Mouse (Mus musculus) ovary, postnatal 14 days (tissue): ENCODE results near the gene Zfp273.
"Not testable (repeated sequence)": the region's sequence is repeated elsewhere in the genome, so short reads cannot be mapped to it uniquely, and the experiment has no call there.

Experiments used
- DNase-seq: peaks from one replicate; pipeline ENCODE4 v3.0.0; 2022; ENCODE audit warnings: low spot score

Zfp273 gene

GRCm38 (mm10) chr13:67813710-67814660 is at the start of gene Zfp273:
Gene Zfp273, plus strand, starts transcription at chr13:67813740.
- DNase-seq: peak; percentile 61

- peak; percentile 48 for DNase-seq
Observed at GRCm38 (mm10) chr13:67779265-67780221, 34.0 kb upstream of the Zfp273 start, which contains the start of gene Zfp493. Gene Zfp493, plus strand, starts transcription at chr13:67779693.

DNA sequence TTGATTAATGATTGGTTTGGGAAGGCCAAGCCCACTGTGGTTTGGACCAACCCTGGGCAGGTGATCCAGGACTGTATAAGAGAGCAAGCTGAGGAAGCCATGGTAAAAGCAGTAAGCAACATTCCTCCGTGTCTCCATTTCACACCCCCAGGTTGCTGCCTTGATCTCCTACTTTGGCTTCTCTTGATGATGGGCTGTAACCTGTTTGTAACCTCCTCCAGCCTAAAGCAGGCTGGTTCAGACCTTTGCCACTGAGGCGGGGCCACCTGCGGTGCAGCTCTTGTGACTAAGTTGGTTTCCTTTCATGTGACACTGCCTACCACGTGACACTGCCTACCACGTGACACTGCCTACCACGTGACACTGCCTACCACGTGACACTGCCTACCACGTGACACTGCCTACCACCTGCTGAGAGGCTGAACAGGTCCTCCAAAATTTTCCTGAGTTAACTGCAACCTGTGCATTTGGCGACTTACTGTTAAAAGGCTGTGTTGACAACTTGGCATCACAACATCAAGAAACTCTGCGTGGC is 21.6 kb upstream of the Zfp273 start:
- DNase-seq: no peak

- no peak for DNase-seq
Observed at GRCm38 (mm10) chr13:67798618-67799017, 14.9 kb upstream of the Zfp273 start.

DNA sequence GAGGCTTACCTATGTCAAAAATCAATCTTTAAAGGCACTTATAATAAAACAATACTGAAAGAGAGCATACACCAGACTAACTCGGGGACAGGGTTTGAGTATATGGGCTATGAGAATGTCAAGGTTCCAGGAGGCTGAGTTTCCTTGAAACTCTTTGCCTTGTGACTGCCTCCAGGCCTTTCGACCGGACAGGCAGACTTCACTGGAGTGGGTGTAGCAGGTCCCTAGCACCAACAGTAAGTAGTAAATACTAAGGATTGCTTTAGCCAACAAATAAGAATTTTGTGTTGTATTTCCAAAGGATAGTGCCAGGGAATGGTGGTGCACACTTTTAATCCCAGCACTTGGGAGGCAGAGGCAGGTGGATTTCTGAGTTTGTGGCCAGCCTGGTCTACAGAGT is 14.4 kb upstream of the Zfp273 start:
- DNase-seq: not testable (repeated sequence)

DNA sequence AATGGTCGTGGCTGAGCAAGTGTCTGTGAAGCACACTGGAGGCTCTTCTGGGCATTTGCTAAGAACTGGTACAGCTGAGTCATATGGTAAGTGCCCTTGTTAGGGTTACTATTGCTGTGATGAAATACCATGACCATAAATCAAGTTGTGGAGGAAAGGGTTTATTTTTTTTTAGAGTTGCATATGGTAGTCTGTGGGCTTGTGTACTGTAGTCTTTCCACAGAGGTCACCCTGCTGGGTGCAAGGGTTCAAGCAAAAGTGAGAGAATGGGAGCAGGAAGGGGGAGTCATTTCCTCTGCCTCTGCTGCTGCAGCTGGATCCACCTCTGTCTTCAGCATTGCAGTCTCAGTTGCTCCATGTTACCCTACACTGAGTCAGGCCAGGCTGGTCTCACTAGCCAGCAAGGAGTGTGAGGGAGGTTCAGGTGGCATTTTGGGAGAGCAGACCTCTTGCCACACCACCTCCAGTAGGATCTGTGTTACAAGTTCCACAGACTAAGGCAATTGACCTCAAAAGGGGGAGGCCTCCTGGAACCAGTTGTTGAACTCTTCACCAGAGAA is 1.8 kb upstream of the Zfp273 start:
- no peak for DNase-seq

DNA sequence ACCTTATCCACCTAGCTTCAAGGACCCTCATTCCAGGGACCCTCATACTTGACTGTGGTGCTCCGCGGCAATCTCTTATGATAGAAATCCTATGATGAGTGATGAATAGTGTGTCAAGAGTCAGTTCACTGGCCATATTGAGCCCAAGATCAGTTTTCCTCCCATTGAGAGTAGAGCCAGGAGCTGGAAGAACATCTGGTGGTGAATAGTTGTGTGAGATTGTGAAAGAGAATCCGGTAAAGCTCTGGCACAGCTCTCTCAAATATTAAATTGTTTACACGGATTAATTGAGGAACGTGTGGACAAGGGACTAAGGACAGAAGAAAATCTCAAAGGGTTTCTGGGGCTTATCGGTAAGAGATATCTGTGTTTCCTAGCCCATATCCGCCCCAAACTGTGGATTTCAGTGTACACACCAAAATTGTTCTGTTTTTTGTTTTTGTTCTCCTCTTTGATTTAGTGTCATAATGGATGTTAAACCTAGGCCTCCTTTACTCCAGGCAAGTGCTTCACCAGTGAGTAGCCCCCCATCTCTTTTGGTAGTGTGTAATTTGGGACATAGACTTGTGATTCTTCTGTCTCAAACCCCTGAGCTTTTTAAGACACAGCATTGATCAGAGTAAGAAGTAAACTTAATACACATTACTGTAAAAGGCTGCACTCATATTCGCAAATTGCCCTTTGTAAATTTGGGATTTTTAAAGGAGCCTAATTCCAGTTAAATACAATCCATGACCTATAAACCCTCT is 405 bp upstream of the Zfp273 start:
- DNase-seq: no peak

DNA sequence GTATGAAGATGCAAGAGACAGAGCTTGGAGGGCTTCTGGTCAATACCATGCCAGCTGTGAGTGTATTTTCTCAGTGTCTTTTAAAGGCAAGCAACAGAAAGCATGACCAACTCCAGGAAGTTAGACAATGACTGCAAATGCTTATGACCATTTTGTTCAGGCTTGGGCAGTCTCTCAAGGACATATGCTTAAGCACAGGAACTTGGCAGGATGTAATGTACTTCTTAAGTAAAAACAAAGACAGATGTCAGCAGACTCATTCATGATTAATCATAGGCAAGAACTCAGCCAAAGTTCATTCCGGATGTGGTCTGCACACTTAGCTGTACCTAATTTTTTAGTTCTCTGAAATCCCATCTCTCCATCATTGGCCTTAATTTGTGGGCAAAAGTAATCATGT is 5.1 kb downstream of the Zfp273 start:
- DNase-seq: no peak

GRCm38 (mm10) chr13:67830911-67831336 is 17.4 kb downstream of the Zfp273 start, which contains the start of gene Gm10037:
Gene Gm10037, plus strand, starts transcription at chr13:67831106.
- DNase-seq: peak; percentile 39

- not testable (repeated sequence) for DNase-seq
Observed at GRCm38 (mm10) chr13:67833137-67833536, 19.6 kb downstream of the Zfp273 start.

DNA sequence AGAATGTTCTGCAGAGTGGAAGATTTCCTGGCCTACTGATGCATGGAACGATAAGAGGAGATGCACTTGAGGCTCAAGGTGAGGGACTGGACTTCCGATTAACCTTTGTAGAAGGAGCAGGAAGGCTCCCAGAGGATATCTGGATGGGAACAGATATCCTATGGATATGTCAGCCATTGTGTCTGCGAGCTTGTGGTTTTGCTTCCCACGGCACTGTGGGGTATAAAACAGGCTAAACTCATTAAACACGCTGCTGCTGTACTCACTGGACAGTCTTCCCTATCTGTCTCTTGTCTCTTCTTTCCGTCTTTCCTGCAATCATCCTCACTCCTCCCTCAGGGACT is 30.2 kb downstream of the Zfp273 start:
- no peak for DNase-seq

DNA sequence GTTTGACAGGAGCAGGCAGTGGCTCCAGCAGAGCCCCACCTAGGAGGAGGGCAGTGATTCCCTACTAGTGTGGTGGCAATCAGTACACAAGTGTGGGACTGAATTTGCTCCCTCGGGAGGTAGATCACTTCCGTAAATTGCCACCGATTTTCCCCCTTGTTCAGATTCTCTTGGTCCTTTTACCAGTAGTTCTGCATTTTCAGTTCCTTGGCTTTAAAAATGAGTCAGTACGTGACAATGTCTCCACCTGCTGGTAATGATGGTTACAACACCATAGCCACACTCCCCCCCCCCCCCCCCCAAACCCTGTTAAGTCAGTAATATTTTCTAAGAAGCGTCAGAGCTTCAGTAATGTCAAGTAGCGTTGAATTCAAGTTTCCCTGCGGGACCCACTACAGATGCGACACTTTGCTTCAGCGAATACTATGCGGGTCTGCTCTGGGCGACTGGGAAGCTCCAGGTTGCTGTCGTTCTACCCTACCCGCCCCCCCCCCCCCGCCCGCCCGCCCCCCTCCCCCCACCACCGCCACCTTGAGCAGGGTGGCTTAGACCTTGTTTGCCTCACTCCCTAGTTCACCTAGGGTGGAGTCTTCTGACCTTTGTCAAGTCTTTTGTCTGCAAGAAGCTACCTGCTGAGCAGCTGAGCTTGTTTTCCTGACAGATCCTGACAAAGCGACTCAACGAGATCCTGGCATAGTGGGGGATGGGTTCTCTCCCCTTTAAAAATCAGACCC is 30.7 kb downstream of the Zfp273 start:
- peak; percentile 51 for DNase-seq

GRCm38 (mm10) chr13:67844853-67845194 is 31.3 kb downstream of the Zfp273 start:
- DNase-seq: no peak

DNA sequence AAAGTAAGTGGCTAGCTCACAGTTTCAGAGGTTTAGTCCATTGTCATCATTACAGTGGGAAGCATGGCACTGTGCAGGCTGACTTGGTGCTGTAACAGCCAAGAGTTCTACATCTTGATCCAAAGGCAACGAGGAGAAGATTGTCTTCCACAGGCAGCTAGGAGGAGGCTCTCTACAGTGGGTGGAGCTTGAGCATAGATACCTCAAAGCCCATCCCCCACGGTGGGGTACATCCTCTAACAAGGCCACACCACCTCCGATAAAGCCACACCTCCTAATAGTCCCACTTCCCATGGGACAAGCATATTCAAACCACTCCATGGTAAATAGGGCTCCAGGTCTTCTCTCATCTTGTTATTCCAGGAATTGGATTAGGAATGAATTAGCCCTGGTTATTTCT is 36.8 kb downstream of the Zfp273 start:
- DNase-seq: no peak

DNA sequence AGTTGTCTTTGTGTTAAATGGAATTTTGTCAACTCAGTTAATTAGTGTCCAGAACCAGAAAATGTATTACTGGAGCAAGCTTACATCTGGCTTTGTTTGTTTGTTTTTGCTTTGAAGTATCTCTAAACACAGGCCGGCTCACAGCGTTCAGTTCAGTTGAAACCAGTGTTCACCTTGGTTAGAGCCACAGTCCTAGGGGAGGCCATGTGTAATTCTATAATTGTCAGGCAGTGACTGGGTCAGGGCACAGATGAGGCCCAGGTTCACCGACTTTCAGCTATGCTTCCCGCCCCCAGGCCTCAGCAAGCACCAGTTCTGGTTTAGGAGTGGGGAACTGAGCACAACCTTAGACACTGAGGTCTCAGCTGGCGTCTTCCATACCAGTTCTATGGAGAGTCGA is 39.6 kb downstream of the Zfp273 start:
- DNase-seq: no peak

GRCm38 (mm10) chr13:67853983-67854382 is 40.4 kb downstream of the Zfp273 start:
- DNase-seq: no peak

DNA sequence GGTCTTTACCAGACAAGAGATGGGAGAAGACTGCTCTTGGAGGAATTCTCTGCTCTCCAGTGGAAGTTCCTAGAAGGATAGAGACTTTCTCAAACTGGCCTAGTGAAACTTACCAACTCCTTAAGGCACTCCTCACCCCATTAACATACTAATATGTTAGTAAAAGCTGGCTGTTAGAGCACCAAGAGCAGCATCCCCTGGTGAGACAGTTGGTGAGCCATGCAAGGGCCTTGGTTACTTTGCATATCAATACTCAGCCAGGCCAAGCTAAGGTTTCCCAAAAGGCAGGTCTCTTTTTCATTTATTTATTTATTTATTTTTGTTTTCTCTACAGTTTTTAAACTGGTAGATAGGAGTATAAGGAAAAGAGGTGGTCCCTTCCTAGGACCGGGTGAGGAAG is 43.8 kb downstream of the Zfp273 start:
- no peak for DNase-seq

GRCm38 (mm10) chr13:67862508-67862907 is 49.0 kb downstream of the Zfp273 start:
- DNase-seq: no peak

DNA sequence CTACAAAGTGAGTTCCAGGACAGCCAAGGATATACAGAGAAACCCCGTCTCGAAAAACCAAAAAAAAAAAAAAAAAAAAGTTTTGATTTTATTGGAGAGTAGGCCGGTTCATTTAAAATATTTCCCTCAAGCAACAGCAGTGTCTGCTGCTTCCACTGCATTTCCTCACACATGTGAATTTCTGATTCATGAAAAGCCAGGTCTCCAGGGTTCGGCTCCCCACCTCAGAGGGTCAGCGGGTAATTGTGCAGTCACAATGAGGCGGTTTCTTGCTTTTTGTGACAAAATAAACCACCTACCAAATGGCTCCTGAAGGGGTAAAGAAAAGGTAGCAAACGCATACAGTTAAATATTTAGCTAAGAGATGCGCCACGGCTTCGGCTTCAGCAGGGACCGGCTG is 49.5 kb downstream of the Zfp273 start, which contains the start of gene BC048507:
Gene BC048507 (plus strand): TSS at position 301 of the 400 bp plus-strand sequence.
- no peak for DNase-seq

DNA sequence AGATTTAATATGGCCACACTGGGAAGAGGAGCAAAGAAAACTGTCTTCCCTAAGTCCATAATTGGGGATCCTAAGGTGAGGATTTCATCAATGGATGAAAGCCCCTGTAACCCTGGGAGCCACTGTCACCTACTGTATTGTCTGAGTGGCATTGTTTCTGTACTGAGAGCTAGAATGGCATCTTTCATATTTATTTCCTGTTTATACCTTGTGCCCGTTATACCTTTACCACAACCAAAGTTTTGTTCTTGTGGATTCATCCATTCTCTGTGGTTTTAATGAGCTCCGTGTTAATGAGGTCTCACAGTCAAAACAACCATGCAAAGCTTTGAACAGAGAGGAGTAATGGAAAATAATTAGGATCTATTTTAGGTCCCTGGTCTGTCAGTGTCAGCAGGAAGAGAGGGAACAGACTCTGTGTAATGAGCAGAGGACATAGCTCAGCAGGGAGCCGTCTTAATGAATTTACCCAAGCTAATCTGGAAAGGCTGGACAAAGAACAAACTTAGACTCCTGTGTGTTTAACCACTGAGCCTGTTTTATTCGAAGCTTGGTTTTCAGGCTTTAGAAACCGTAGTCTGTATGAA is 51.3 kb downstream of the Zfp273 start:
- no peak for DNase-seq
